Mouse (Mus musculus) hindbrain, embryonic 10.5 days (tissue): ENCODE results near the gene Rabep2. TPM values are rescaled to one million over a fixed set of nuclear protein-coding genes. Genes with fewer than 3 reads are reported as not detected.

ENCODE experiments used
- DNase-seq: peaks from one replicate; pipeline ENCODE4 v3.0.0-alpha.2; 2017; ENCODE audit warnings: low spot score
- H3K27ac ChIP-seq: fragments of 300-500 bp; sonication (generic); 2 replicates; pipeline ENCODE4 v1.5.1; 2016; ENCODE audit warnings: mild to moderate bottlenecking, moderate library complexity
- H3K27me3 ChIP-seq: fragments of 300-500 bp; sonication (generic); 2 replicates; pipeline ENCODE4 v1.6.1; 2016; ENCODE audit warnings: mild to moderate bottlenecking; ENCODE audit not compliant: poor library complexity, insufficient read depth, severe bottlenecking
- H3K36me3 ChIP-seq: fragments of 300-500 bp; sonication (generic); 2 replicates; pipeline ENCODE4 v1.6.1; 2016; ENCODE audit warnings: mild to moderate bottlenecking, moderate library complexity
- H3K4me1 ChIP-seq: fragments of 300-500 bp; sonication (generic); replicated peaks from 2 replicates; pipeline ENCODE4 v1.6.1; 2016; ENCODE audit warnings: mild to moderate bottlenecking
- H3K4me3 ChIP-seq: fragments of 300-500 bp; sonication (generic); 2 replicates; pipeline ENCODE4 v1.5.1; 2016; ENCODE audit warnings: mild to moderate bottlenecking, moderate library complexity
- H3K9me3 ChIP-seq: fragments of 300-500 bp; sonication (generic); 2 replicates; pipeline ENCODE4 v1.6.1; 2016; ENCODE audit warnings: mild to moderate bottlenecking, moderate library complexity
- WGBS: fragments of 180-500 bp; shearing (Covaris S2); methylation state at CpG from one replicate; pipeline ENCODE4 v1.1.7; 2016; 5-methylcytosine and 5-hydroxymethylcytosine counted together
- polyA plus RNA-seq: library from polyadenylated mRNA; unstranded; fragments of >200 nt; fragmentation: Nextera tagmentation; extraction: Ambion mirVana; gene quantifications from 2 replicates; pipeline ENCODE4 v1.2.1, GENCODE M21; 2016

The Rabep2 gene
- polyA plus RNA-seq, 1 experiment from 2014 or later = 28.8 TPM

GRCm38 (mm10) chr7:126416615-126417014, 11.9 kb upstream of the Rabep2 start:
- DNase-seq = no peak
- WGBS = 51% methylated on average over 2 of the region's 2 CpGs
- H3K4me3 ChIP-seq = no peak overlapping the region
- no peaks in the 10 kb centered on the region for H3K36me3 ChIP-seq
- H3K27ac ChIP-seq = peak overlapping the region; percentile 6; the same call in 1 of the 2 replicates
- H3K27me3 ChIP-seq = peaks cover 7% of the 10 kb centered on the region; the same call in 1 of the 2 replicates
- no peaks in the 10 kb centered on the region for H3K9me3 ChIP-seq
- H3K4me1 ChIP-seq = peaks cover 17% of the 10 kb centered on the region

- H3K27ac ChIP-seq = no peak overlapping the region
- no peaks in the 10 kb centered on the region for H3K36me3 ChIP-seq
- H3K27me3 ChIP-seq = peaks cover 7% of the 10 kb centered on the region; the same call in 1 of the 2 replicates
- H3K4me1 ChIP-seq = peaks cover 17% of the 10 kb centered on the region
- peak; percentile 12 for DNase-seq
- H3K9me3 ChIP-seq = no peaks in the 10 kb centered on the region
- no peak overlapping the region for H3K4me3 ChIP-seq
- 21% methylated on average over 8 of the region's 8 CpGs for WGBS
These were observed 11.5 kb upstream of the Rabep2 start for GRCm38 (mm10) chr7:126417045-126417444.

- 85% methylated on average over 4 of the region's 4 CpGs for WGBS
- H3K27me3 ChIP-seq = peaks cover 7% of the 10 kb centered on the region; the same call in 1 of the 2 replicates
- H3K36me3 ChIP-seq = no peaks in the 10 kb centered on the region
- no peak for DNase-seq
- peaks cover 17% of the 10 kb centered on the region for H3K4me1 ChIP-seq
- no peak overlapping the region for H3K4me3 ChIP-seq
- 0 out of 2 replicates have a peak overlapping the region, but pooled peaks have one; percentile 43 for H3K27ac ChIP-seq
- no peaks in the 10 kb centered on the region for H3K9me3 ChIP-seq
These were observed 11.0 kb upstream of the Rabep2 start for GRCm38 (mm10) chr7:126417606-126418005.

GRCm38 (mm10) chr7:126418496-126418895, 10.1 kb upstream of the Rabep2 start:
- H3K36me3 ChIP-seq = no peaks in the 10 kb centered on the region
- peaks cover 7% of the 10 kb centered on the region; the same call in 1 of the 2 replicates for H3K27me3 ChIP-seq
- H3K4me1 ChIP-seq = peaks cover 17% of the 10 kb centered on the region
- no peak for DNase-seq
- no peak overlapping the region for H3K4me3 ChIP-seq
- H3K27ac ChIP-seq = no peak overlapping the region
- no peaks in the 10 kb centered on the region for H3K9me3 ChIP-seq
- 78% methylated on average over 3 of the region's 3 CpGs for WGBS

GRCm38 (mm10) chr7:126421756-126422155, 6.8 kb upstream of the Rabep2 start:
- DNase-seq = no peak
- no peak overlapping the region for H3K27ac ChIP-seq
- 87% methylated on average over 5 of the region's 5 CpGs for WGBS
- 0 out of 2 replicates have a peak, but pooled peaks cover 4% of the 10 kb centered on the region for H3K9me3 ChIP-seq
- H3K4me1 ChIP-seq = peaks cover 12% of the 10 kb centered on the region
- no peak overlapping the region for H3K4me3 ChIP-seq
- no peaks in the 10 kb centered on the region for H3K27me3 ChIP-seq
- no peaks in the 10 kb centered on the region for H3K36me3 ChIP-seq

GRCm38 (mm10) chr7:126424161-126424560, 4.4 kb upstream of the Rabep2 start:
- peaks cover 14% of the 10 kb centered on the region for H3K4me1 ChIP-seq
- no peak overlapping the region for H3K27ac ChIP-seq
- no peaks in the 10 kb centered on the region for H3K36me3 ChIP-seq
- no peak overlapping the region for H3K4me3 ChIP-seq
- WGBS = 88% methylated on average over 6 of the region's 6 CpGs
- H3K27me3 ChIP-seq = no peaks in the 10 kb centered on the region
- H3K9me3 ChIP-seq = 0 out of 2 replicates have a peak, but pooled peaks cover 4% of the 10 kb centered on the region
- DNase-seq = no peak

GRCm38 (mm10) chr7:126427323-126427860, 1.2 kb upstream of the Rabep2 start:
- Histone ChIP-seq H3K4me1 (peaks cover 25% of the 10 kb centered on the region), H3K4me3 (peak overlapping the region; percentile 16; the same call in 1 of the 2 replicates), H3K36me3 (peaks cover 8% of the 10 kb centered on the region), H3K27ac (no peak overlapping the region), H3K9me3 (0 out of 2 replicates have a peak, but pooled peaks cover 4% of the 10 kb centered on the region), H3K27me3 (no peaks in the 10 kb centered on the region)
- DNase-seq = peak; percentile 8
- WGBS = 54% methylated on average over 12 of the region's 13 CpGs

- peaks cover 25% of the 10 kb centered on the region for H3K4me1 ChIP-seq
- H3K36me3 ChIP-seq = peaks cover 8% of the 10 kb centered on the region
- 0 out of 2 replicates have a peak, but pooled peaks cover 4% of the 10 kb centered on the region for H3K9me3 ChIP-seq
- H3K27ac ChIP-seq = peak overlapping the region; percentile 98
- H3K27me3 ChIP-seq = no peaks in the 10 kb centered on the region
- H3K4me3 ChIP-seq = peak overlapping the region; percentile 84
- no peak for DNase-seq
- WGBS = 25% methylated on average over 4 of the region's 4 CpGs
These were observed 405 bp upstream of the Rabep2 start for GRCm38 (mm10) chr7:126428154-126428553.

- H3K4me3 ChIP-seq = peak overlapping the region; percentile 84
- H3K27me3 ChIP-seq = no peaks in the 10 kb centered on the region
- WGBS = 33% methylated on average over 15 of the region's 15 CpGs
- peak overlapping the region; percentile 98 for H3K27ac ChIP-seq
- H3K4me1 ChIP-seq = peaks cover 25% of the 10 kb centered on the region
- DNase-seq = no peak
- H3K9me3 ChIP-seq = 0 out of 2 replicates have a peak, but pooled peaks cover 4% of the 10 kb centered on the region
- peaks cover 17% of the 10 kb centered on the region for H3K36me3 ChIP-seq
These were observed 942 bp downstream of the Rabep2 start for GRCm38 (mm10) chr7:126429503-126429898.

- 0 out of 2 replicates have a peak, but pooled peaks cover 4% of the 10 kb centered on the region for H3K9me3 ChIP-seq
- peaks cover 20% of the 10 kb centered on the region for H3K36me3 ChIP-seq
- no peak for DNase-seq
- peaks cover 25% of the 10 kb centered on the region for H3K4me1 ChIP-seq
- H3K4me3 ChIP-seq = no peak overlapping the region
- H3K27me3 ChIP-seq = no peaks in the 10 kb centered on the region
- no peak overlapping the region for H3K27ac ChIP-seq
These were observed 1.6 kb downstream of the Rabep2 start for GRCm38 (mm10) chr7:126430167-126430566.

- peaks cover 8% of the 10 kb centered on the region for H3K4me1 ChIP-seq
- no peak for DNase-seq
- H3K9me3 ChIP-seq = no peaks in the 10 kb centered on the region
- no peak overlapping the region for H3K27ac ChIP-seq
- peaks cover 30% of the 10 kb centered on the region for H3K36me3 ChIP-seq
- no peaks in the 10 kb centered on the region for H3K27me3 ChIP-seq
- H3K4me3 ChIP-seq = no peak overlapping the region
- WGBS = 91% methylated on average over 7 of the region's 7 CpGs
These were observed 6.2 kb downstream of the Rabep2 start for GRCm38 (mm10) chr7:126434726-126435125.

- Histone ChIP-seq H3K9me3 (no peaks in the 10 kb centered on the region), H3K27ac (no peak overlapping the region), H3K36me3 (peaks cover 36% of the 10 kb centered on the region), H3K4me1 (0 out of 2 replicates have a peak, but pooled peaks cover 4% of the 10 kb centered on the region), H3K4me3 (no peak overlapping the region), H3K27me3 (no peaks in the 10 kb centered on the region)
- no peak for DNase-seq
- 85% methylated on average over 3 of the region's 3 CpGs for WGBS
These were observed 7.2 kb downstream of the Rabep2 start for GRCm38 (mm10) chr7:126435801-126436200.

- DNase-seq = peak; percentile 72
- Histone ChIP-seq H3K4me3 (no peak overlapping the region), H3K4me1 (0 out of 2 replicates have a peak, but pooled peaks cover 4% of the 10 kb centered on the region), H3K9me3 (no peaks in the 10 kb centered on the region), H3K36me3 (peaks cover 40% of the 10 kb centered on the region), H3K27ac (no peak overlapping the region), H3K27me3 (no peaks in the 10 kb centered on the region)
- 18% methylated on average over 8 of the region's 8 CpGs for WGBS
These were observed 8.3 kb downstream of the Rabep2 start for GRCm38 (mm10) chr7:126436851-126437250.
